Mouse (Mus musculus) lung, postnatal 0 days (tissue): ENCODE results near the gene Tmem163. TPM values are rescaled to one million over a fixed set of nuclear protein-coding genes. Genes with fewer than 3 reads are reported as not detected.
A peak's percentile ranks its signal among the peaks of the same experiment; 100 is the strongest.

ENCODE experiments used
- ATAC-seq: fragments of 200-750 bp; cut with Nextera tagmentation; 2 replicates; pipeline ENCODE4 v1.8.0; 2017; ENCODE audit warnings: moderate library complexity
- DNase-seq: peaks from one replicate; pipeline ENCODE4 v3.0.0-alpha.2; 2016; ENCODE audit warnings: low spot score
- H3K27ac ChIP-seq: fragments of 300-500 bp; sonication (generic); 2 replicates; pipeline ENCODE4 v1.5.1; 2014; ENCODE audit warnings: antibody characterized with exemption, mild to moderate bottlenecking, low read length, mixed read lengths
- H3K27me3 ChIP-seq: fragments of 300-500 bp; sonication (generic); replicated peaks from 2 replicates; pipeline ENCODE4 v1.6.1; 2014; ENCODE audit warnings: low read length, mixed read lengths; ENCODE audit not compliant: insufficient read depth
- H3K36me3 ChIP-seq: fragments of 300-500 bp; sonication (generic); 2 replicates; pipeline ENCODE4 v1.6.1; 2014; ENCODE audit warnings: low read length, mixed read lengths; ENCODE audit not compliant: insufficient read depth
- H3K4me1 ChIP-seq: fragments of 300-500 bp; sonication (generic); 2 replicates; pipeline ENCODE4 v1.6.1; 2014; ENCODE audit warnings: antibody characterized with exemption, low read depth, low read length, mixed read lengths; ENCODE audit not compliant: insufficient read depth
- H3K4me2 ChIP-seq: fragments of 300-500 bp; sonication (generic); replicated peaks from 2 replicates; pipeline ENCODE4 v1.6.1; 2014; ENCODE audit warnings: low read depth, mild to moderate bottlenecking, low read length, moderate library complexity, mixed read lengths
- H3K4me3 ChIP-seq: fragments of 300-500 bp; sonication (generic); 2 replicates; pipeline ENCODE4 v1.5.1; 2014; ENCODE audit warnings: low read depth, low read length
- H3K9ac ChIP-seq: fragments of 300-500 bp; sonication (generic); replicated peaks from 2 replicates; pipeline ENCODE4 v1.6.1; 2014; ENCODE audit warnings: low read depth, mild to moderate bottlenecking
- H3K9me3 ChIP-seq: fragments of 300-500 bp; sonication (generic); 2 replicates; pipeline ENCODE4 v1.6.1; 2016; ENCODE audit warnings: low read length, mixed read lengths
- CTCF ChIP-seq: IDR thresholded peaks from 2 replicates; pipeline ENCODE4 v1.5.1; 2016; ENCODE audit warnings: antibody characterized with exemption, mild to moderate bottlenecking
- EP300 ChIP-seq: IDR thresholded peaks from 2 replicates; pipeline ENCODE4 v1.6.1; 2016; ENCODE audit warnings: antibody characterized with exemption, mild to moderate bottlenecking, control low read depth
- WGBS: fragments of 180-500 bp; shearing (Covaris S2); extraction: QIAGEN DNeasy Blood & Tissue Kit; methylation state at CpG from one replicate; pipeline ENCODE4 v1.1.7; 2014; 5-methylcytosine and 5-hydroxymethylcytosine counted together
- polyA plus RNA-seq: library from polyadenylated mRNA; unstranded; fragments of >200 nt; fragmentation: Nextera tagmentation; extraction: Ambion mirVana; gene quantifications from 2 replicates; pipeline ENCODE4 v1.2.1, GENCODE M21; 2015

The Tmem163 gene
- polyA plus RNA-seq, 1 experiment from 2014 or later = 20.0 TPM

- Histone ChIP-seq H3K4me1 (no peaks in the 10 kb centered on the region), H3K9me3 (no peaks in the 10 kb centered on the region), H3K27me3 (no peaks in the 10 kb centered on the region), H3K4me2 (no peak overlapping the region), H3K27ac (no peak overlapping the region), H3K4me3 (no peak overlapping the region), H3K36me3 (no peaks in the 10 kb centered on the region), H3K9ac (no peak overlapping the region)
- TF ChIP-seq EP300 (no peak), CTCF (no peak)
- WGBS = 86% methylated on average over 4 of the region's 4 CpGs
- DNase-seq (no peak), ATAC-seq (no peak)
Measured at GRCm38 (mm10) chr1:127596143-127596542, 83.2 kb downstream of the Tmem163 start.

- Histone ChIP-seq H3K27ac (no peak overlapping the region), H3K4me2 (no peak overlapping the region), H3K36me3 (no peaks in the 10 kb centered on the region), H3K27me3 (no peaks in the 10 kb centered on the region), H3K9me3 (no peaks in the 10 kb centered on the region), H3K4me3 (no peak overlapping the region), H3K4me1 (no peaks in the 10 kb centered on the region), H3K9ac (no peak overlapping the region)
- DNase-seq (no peak), ATAC-seq (no peak)
- TF ChIP-seq CTCF (no peak), EP300 (no peak)
- WGBS = 34% methylated on average over 1 of the region's 1 CpGs
Measured at GRCm38 (mm10) chr1:127595735-127596134, 83.6 kb downstream of the Tmem163 start.

GRCm38 (mm10) chr1:127589542-127589941, 89.8 kb downstream of the Tmem163 start:
- H3K27ac ChIP-seq = no peak overlapping the region
- 38% methylated on average over 3 of the region's 3 CpGs for WGBS

GRCm38 (mm10) chr1:127587071-127587470, 92.3 kb downstream of the Tmem163 start:
- Histone ChIP-seq H3K9me3 (no peaks in the 10 kb centered on the region), H3K27me3 (no peaks in the 10 kb centered on the region), H3K9ac (no peak overlapping the region), H3K4me3 (no peak overlapping the region), H3K4me2 (no peak overlapping the region), H3K4me1 (no peaks in the 10 kb centered on the region), H3K27ac (no peak overlapping the region), H3K36me3 (no peaks in the 10 kb centered on the region)
- DNase-seq (no peak), ATAC-seq (no peak)
- 86% methylated on average over 5 of the region's 5 CpGs for WGBS
- TF ChIP-seq CTCF (no peak), EP300 (no peak)

More at GRCm38 (mm10) chr1:127589542-127589941, 89.8 kb downstream of the Tmem163 start:
- Histone ChIP-seq H3K36me3 (no peaks in the 10 kb centered on the region), H3K27me3 (no peaks in the 10 kb centered on the region), H3K4me2 (no peak overlapping the region), H3K9ac (no peak overlapping the region), H3K4me1 (no peaks in the 10 kb centered on the region), H3K4me3 (no peak overlapping the region), H3K9me3 (no peaks in the 10 kb centered on the region)
- TF ChIP-seq CTCF = no peak
- TF ChIP-seq EP300 = no peak
- DNase-seq (no peak), ATAC-seq (no peak)

- Histone ChIP-seq H3K27ac (no peak overlapping the region), H3K4me3 (no peak overlapping the region), H3K36me3 (no peaks in the 10 kb centered on the region), H3K27me3 (no peaks in the 10 kb centered on the region), H3K4me1 (no peaks in the 10 kb centered on the region), H3K9me3 (no peaks in the 10 kb centered on the region), H3K4me2 (no peak overlapping the region), H3K9ac (no peak overlapping the region)
- ATAC-seq = peak; percentile 84
- 56% methylated on average over 1 of the region's 1 CpGs for WGBS
- TF ChIP-seq EP300 (peak; percentile 74; the same call in 1 of the 2 replicates), CTCF (no peak)
- DNase-seq = peak; percentile 78
Measured at GRCm38 (mm10) chr1:127586156-127586555, 93.2 kb downstream of the Tmem163 start.

GRCm38 (mm10) chr1:127577981-127578380, 101.4 kb downstream of the Tmem163 start:
- no peak for TF ChIP-seq CTCF
- no peak for TF ChIP-seq EP300
- no peaks in the 10 kb centered on the region for H3K36me3 ChIP-seq
- DNase-seq = no peak
- no peak overlapping the region for H3K27ac ChIP-seq
- H3K9me3 ChIP-seq = no peaks in the 10 kb centered on the region
- no peak for ATAC-seq
- no peak overlapping the region for H3K9ac ChIP-seq
- no peak overlapping the region for H3K4me2 ChIP-seq
- 75% methylated on average over 5 of the region's 5 CpGs for WGBS
- H3K27me3 ChIP-seq = no peaks in the 10 kb centered on the region
- H3K4me1 ChIP-seq = no peaks in the 10 kb centered on the region
- no peak overlapping the region for H3K4me3 ChIP-seq

- H3K36me3 ChIP-seq = no peaks in the 10 kb centered on the region
- 83% methylated on average over 7 of the region's 7 CpGs for WGBS
- H3K4me1 ChIP-seq = no peaks in the 10 kb centered on the region
- no peak overlapping the region for H3K9ac ChIP-seq
- no peak overlapping the region for H3K4me3 ChIP-seq
- no peak overlapping the region for H3K4me2 ChIP-seq
- no peak for TF ChIP-seq EP300
- TF ChIP-seq CTCF = no peak
- no peaks in the 10 kb centered on the region for H3K9me3 ChIP-seq
- no peak overlapping the region for H3K27ac ChIP-seq
- no peak for ATAC-seq
- no peak for DNase-seq
- H3K27me3 ChIP-seq = no peaks in the 10 kb centered on the region
Measured at GRCm38 (mm10) chr1:127577083-127577482, 102.3 kb downstream of the Tmem163 start.
